Mouse (Mus musculus): ENCODE measurements around the gene Gnai2.

DNA sequence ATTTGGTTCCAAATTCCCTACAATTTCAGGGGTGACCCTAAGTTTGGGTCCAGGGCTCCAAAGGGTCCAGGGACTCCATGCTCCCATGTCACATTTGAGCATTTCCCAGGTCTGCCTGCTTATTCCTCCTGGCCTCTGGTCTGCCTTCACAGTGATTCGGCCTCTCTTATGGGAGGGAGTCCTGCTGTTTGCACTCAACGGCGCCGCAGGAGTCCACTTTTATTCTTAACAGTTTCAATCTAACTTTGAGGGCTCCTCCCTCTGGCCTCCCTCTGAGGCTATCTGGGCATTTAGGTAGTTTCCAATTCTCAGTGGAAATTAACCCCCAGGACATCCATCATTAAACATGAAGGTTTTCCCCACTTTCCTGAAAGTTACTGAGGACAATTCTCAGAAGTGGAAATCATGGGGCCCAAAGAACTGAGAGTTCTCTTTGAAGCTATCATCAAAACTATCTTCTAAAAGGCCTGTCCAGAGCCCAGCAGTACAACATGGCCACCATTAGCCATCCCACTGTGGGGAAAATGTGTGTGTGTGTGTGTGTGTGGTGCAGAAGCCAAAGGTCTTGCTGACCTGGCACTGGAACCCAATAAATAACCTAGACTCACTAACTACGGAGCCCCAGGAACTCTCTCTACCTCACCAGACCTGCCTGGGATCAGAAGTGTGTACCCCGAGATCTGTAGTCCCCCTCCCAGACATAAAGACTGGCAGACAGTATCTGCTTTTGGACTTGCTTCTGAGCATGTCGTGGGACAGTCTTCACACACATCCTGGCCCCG is 40.7 kb downstream of the Gnai2 start:
- no peak for TF ChIP-seq CTCF (IDR thresholded peaks at IDR 0.05; ENCODE audit: borderline replicate concordance, insufficient read depth, low read depth, low read length)
- TF ChIP-seq POLR2A (IDR thresholded peaks at IDR 0.05; ENCODE audit: borderline replicate concordance, insufficient read depth, low read length), result no peak

All from cerebellum, adult 2 months (tissue).